Mouse (Mus musculus): Measurements from ENCODE around the gene Epb41l3.

GRCm38 (mm10) chr17:69150826-69151225, 75.3 kb downstream of the Epb41l3 start:
- TF ChIP-seq GATA1 (IDR thresholded peaks at IDR 0.05; ENCODE audit: low read length): no peak
- no peak for TF ChIP-seq TAL1 (IDR thresholded peaks at IDR 0.05; ENCODE audit: low read length)
